Mouse (Mus musculus) gastrocnemius, adult 2 months (tissue): ENCODE measurements around the gene Abcc9. TPM values are rescaled to one million over a fixed set of nuclear protein-coding genes. Genes with fewer than 3 reads are reported as not detected.
A peak's percentile ranks its signal among the peaks of the same experiment; 100 is the strongest.

Experiments
- DNase-seq: peaks from one replicate; pipeline ENCODE4 v3.0.0; 2022
- H3K27ac ChIP-seq: fragments of 200-600 bp; 2 replicates; pipeline ENCODE4 v1.8.1; 2022; ENCODE audit warnings: mild to moderate bottlenecking
- H3K4me3 ChIP-seq: fragments of 200-600 bp; 2 replicates; pipeline ENCODE4 v1.8.1; 2022; ENCODE audit warnings: mild to moderate bottlenecking, moderate library complexity
- CTCF ChIP-seq: fragments of 200-600 bp; IDR thresholded peaks from 2 replicates; pipeline ENCODE4 v1.8.1; 2022; ENCODE audit warnings: antibody characterized with exemption, mild to moderate bottlenecking, moderate library complexity
- intact Hi-C: fragments of 180-260 bp; cut with DNase I; formaldehyde crosslinking; loops from one replicate; pipeline ENCODE4 v1.15.1; 2025
- total RNA-seq, 2 experiments: library from RNA; stranded (reverse); gene quantifications; 2 replicates each; pipeline ENCODE4 v1.2.3; 2021

The Abcc9 gene
- total RNA-seq, 2 experiments from 2014 or later = 123 to 135 TPM

GRCm38 (mm10) chr6:142548377-142548776 is 153.7 kb downstream of the Abcc9 start:
- H3K27ac ChIP-seq = no peak overlapping the region
- intact Hi-C loops = no loop called here
- no peak for DNase-seq
- no peak overlapping the region for H3K4me3 ChIP-seq
- no peak for TF ChIP-seq CTCF

DNA sequence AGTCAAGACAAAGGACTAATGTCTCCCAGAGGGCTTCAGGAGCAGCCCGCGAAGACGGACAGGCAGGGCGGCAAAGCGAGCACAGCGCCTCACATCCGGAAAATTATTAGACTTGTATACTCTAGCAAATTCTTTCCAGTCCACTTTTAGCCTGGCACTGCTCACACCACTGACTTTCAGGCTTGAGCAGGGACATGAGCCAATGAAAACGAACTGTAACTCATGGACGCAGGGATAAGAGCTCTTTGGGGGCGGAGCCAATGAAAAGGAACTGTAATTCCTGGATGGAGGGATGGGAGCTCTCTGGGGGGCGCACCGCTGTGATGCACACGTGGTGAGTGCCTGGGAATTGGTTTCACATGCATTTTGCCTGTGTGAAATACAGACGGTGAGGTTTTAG is 157.0 kb downstream of the Abcc9 start:
- no peak for DNase-seq
- intact Hi-C loops = no loop called here
- Histone ChIP-seq H3K4me3 (peak overlapping the region; percentile 7; the same call in 1 of the 2 replicates), H3K27ac (peak overlapping the region; percentile 21; the same call in 1 of the 2 replicates)
- no peak for TF ChIP-seq CTCF

DNA sequence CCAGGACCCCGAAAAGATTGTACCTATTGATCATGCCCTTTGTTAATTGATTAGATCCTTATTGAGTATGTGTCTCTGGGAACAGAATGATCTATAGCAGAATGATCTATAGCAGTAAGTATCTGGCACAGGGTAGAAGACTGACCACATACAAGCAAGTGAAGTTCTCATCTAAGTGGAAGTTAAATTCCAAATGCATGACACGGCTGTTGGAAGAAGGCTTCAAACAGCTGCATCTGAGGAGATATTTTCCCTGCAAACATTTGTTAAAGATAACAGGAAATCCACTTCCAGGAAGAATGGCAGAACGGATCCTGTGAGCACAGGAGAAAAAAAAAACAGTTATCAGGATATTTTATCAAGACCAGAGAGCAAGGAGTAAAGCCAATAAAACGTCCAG is 158.5 kb downstream of the Abcc9 start:
- intact Hi-C loops = no loop called here
- Histone ChIP-seq H3K27ac (no peak overlapping the region), H3K4me3 (no peak overlapping the region)
- DNase-seq = no peak
- no peak for TF ChIP-seq CTCF

GRCm38 (mm10) chr6:142542800-142543175 is 159.3 kb downstream of the Abcc9 start:
- no peak overlapping the region for H3K27ac ChIP-seq
- no peak for DNase-seq
- intact Hi-C loops = no loop called here
- TF ChIP-seq CTCF = no peak
- H3K4me3 ChIP-seq = no peak overlapping the region

DNA sequence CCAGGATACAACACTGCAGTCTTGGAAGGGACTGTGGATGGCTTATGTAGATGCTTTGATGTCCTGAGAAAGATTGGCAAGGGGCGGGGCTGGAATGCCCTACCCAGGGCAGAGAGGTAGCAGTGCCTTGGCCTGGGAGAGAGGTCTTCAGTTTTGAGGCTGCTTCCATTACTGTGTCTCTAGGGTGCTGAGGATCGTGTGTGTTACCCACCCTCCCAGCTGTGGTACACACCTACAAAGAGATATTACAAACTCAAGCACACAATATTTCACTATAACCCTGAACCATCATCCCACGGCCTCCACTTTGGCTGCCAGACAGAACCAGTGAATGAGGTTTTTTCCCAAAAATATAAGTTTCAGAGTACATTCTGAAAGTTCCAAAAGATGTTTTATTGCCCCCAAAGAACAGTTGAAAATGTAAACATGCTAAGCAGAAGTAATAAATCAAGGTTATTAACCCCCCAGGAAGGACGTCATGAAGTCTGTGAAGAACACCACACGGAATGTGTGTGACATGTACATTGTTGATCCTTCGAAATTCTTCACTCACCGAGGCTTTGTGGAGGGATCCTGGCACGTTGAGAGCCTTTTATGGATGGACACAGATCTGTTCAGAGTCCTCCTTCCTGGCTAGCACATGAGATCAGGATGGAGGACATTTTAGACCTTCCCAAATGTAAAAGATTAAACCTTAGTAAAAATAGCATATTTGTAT is 159.9 kb downstream of the Abcc9 start:
- no peak for DNase-seq
- Histone ChIP-seq H3K4me3 (no peak overlapping the region), H3K27ac (no peak overlapping the region)
- intact Hi-C loops = no loop called here
- no peak for TF ChIP-seq CTCF

DNA sequence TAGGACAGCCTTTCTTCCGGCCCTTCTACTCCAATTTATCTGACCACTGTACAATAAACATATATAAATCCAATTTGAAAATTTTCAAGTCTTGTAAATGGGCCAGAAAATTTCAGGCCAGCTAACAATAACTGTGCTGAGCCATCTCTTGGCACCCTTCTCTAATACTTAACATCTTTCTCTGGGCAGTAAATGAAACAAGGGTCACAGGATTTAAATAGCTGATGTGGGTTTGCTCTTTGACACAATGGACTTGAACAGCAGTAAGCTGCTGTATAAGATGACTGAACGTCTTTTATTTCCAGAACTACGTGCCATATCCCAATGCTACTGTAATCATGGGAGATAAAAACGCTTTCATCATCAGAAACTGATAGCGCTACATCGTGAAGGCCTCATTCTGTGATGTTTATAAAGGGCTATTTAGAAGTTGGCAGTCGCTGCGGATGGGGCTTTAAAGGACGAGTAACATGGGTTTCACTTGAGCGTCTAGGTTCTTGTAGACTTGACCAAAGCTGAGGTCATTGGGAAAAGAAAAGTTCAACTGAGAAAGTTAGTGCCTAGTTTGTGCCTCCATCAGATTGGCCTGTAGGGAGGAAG is 161.5 kb downstream of the Abcc9 start:
- no peak for DNase-seq
- no peak for TF ChIP-seq CTCF
- Histone ChIP-seq H3K4me3 (no peak overlapping the region), H3K27ac (no peak overlapping the region)
- intact Hi-C loops = no loop called here

DNA sequence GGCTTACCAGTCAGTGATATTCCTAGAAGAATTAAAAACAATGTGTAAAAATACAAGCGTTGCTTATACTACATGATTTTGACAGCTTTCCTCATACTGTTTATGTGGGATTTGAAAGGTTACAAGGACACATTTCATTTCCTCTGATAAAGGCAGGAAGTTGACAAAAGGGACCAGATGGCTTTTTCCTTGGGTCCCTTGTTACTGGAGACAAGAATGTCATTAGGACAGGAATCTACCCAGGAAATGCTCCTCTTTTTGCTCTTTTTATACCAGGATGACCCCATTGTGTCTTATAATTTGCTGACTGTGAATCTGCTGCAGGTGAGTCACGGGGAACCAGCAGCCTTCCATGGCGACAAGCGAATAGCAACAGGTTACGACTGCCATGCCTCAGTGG is 162.0 kb downstream of the Abcc9 start:
- Histone ChIP-seq H3K27ac (no peak overlapping the region), H3K4me3 (no peak overlapping the region)
- DNase-seq = no peak
- intact Hi-C loops = no loop called here
- no peak for TF ChIP-seq CTCF

DNA sequence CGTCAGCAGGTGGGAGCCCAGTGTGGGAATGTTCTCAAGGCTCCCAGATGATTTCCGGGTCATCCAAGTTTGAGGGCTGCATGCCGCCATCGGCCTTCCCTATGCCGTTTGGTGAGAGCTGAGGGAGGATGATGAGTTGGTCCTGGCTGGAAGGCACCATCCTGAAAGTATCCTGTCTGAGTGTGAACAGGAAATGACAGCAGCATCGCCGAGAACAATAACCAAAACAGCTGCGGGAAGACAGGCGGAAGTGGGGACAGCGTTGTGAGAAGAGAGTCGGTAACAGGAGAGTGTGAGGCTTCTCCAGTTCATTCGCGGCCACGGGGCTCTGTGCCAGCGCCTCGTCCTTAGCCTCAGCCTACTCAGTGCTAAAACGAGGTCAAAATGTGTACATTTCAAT is 163.6 kb downstream of the Abcc9 start:
- H3K27ac ChIP-seq = peak overlapping the region; percentile 48
- intact Hi-C loops = no loop called here
- DNase-seq = peak; percentile 50

More for the DNA sequence above, 163.6 kb downstream of the Abcc9 start:
- TF ChIP-seq CTCF = no peak
- peak overlapping the region; percentile 45 for H3K4me3 ChIP-seq

Other genes starting within 250 kb of the Abcc9 start
- not detected for gene Gys2, start 229.2 kb downstream of the Abcc9 start, total RNA-seq
- 1,000 to 10,000 TPM in 1 of 2 experiments, 100 to 1,000 TPM in 1; 299 to 1,071 TPM for gene Ldhb, start 194.4 kb downstream of the Abcc9 start, total RNA-seq
- gene Kcnj8, start 130.7 kb downstream of the Abcc9 start, total RNA-seq = 1 to 10 TPM; 8.2 to 8.4 TPM
- gene Cmas, start 54.4 kb upstream of the Abcc9 start, total RNA-seq = 10 to 100 TPM; 27.5 to 31.6 TPM
- not detected for gene Sult6b2, start 102.2 kb upstream of the Abcc9 start, total RNA-seq